Mouse (Mus musculus) neural tube, embryonic 12.5 days (tissue): ENCODE measurements around the gene Dcaf7. TPM values are rescaled to one million over a fixed set of nuclear protein-coding genes. Genes with fewer than 3 reads are reported as not detected.

Experiments used
- ATAC-seq: fragments of 200-750 bp; cut with Nextera tagmentation; 2 replicates; pipeline ENCODE4 v1.8.0; 2017; ENCODE audit warnings: low read depth, mild to moderate bottlenecking, moderate TSS enrichment, moderate library complexity; ENCODE audit not compliant: low FRiP score
- H3K27ac ChIP-seq: fragments of 300-500 bp; sonication (generic); 2 replicates; pipeline ENCODE4 v1.5.1; 2016
- H3K27me3 ChIP-seq: fragments of 300-500 bp; sonication (generic); replicated peaks from 2 replicates; pipeline ENCODE4 v1.6.1; 2016; ENCODE audit warnings: mild to moderate bottlenecking
- H3K36me3 ChIP-seq: fragments of 300-500 bp; sonication (generic); 2 replicates; pipeline ENCODE4 v1.6.1; 2016; ENCODE audit warnings: mild to moderate bottlenecking
- H3K4me1 ChIP-seq: fragments of 300-500 bp; sonication (generic); 2 replicates; pipeline ENCODE4 v1.6.1; 2016
- H3K4me2 ChIP-seq: fragments of 300-500 bp; sonication (generic); replicated peaks from 2 replicates; pipeline ENCODE4 v1.6.1; 2016; ENCODE audit warnings: mild to moderate bottlenecking
- H3K4me3 ChIP-seq: fragments of 300-500 bp; sonication (generic); 2 replicates; pipeline ENCODE4 v1.5.1; 2016
- H3K9ac ChIP-seq: fragments of 300-500 bp; sonication (generic); 2 replicates; pipeline ENCODE4 v1.6.1; 2016; ENCODE audit warnings: mild to moderate bottlenecking
- H3K9me3 ChIP-seq: fragments of 300-500 bp; sonication (generic); 2 replicates; pipeline ENCODE4 v1.6.1; 2016; ENCODE audit warnings: mild to moderate bottlenecking
- WGBS: fragments of 180-500 bp; shearing (Covaris S2); methylation state at CpG from one replicate; pipeline ENCODE4 v1.1.7; 2016; 5-methylcytosine and 5-hydroxymethylcytosine counted together
- polyA plus RNA-seq: library from polyadenylated mRNA; unstranded; fragments of >200 nt; fragmentation: Nextera tagmentation; extraction: Ambion mirVana; gene quantifications from 2 replicates; pipeline ENCODE4 v1.2.1, GENCODE M21; 2016

The Dcaf7 gene
- polyA plus RNA-seq, 1 experiment from 2014 or later = 118 TPM

DNA sequence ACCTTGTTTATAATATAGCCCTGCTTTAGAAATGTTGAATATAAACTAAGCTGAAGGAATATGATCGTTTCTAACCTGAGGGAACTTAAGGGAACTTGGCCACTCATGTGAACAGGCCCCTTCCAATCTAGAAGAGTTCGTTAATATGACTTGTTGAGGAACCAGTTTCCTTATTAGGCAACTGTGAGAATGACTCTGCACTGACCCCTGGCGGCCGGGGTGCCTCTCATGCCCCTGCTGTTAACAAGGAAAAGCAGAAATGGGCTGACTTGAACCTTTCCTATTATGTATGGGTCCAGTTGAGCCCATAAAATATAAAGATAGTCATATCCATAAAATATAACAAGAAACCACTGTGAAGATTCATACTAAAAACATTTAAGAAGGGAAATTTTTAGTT is 39.6 kb downstream of the Dcaf7 start:
- H3K4me1 ChIP-seq = no peaks in the 10 kb centered on the region
- no peak overlapping the region for H3K9ac ChIP-seq
- no peak overlapping the region for H3K27ac ChIP-seq
- peaks cover 17% of the 10 kb centered on the region; the same call in 1 of the 2 replicates for H3K36me3 ChIP-seq
- 8% methylated on average over 4 of the region's 4 CpGs for WGBS
- no peaks in the 10 kb centered on the region for H3K27me3 ChIP-seq
- H3K9me3 ChIP-seq = no peaks in the 10 kb centered on the region
- no peak for ATAC-seq
- no peak overlapping the region for H3K4me3 ChIP-seq
- no peak overlapping the region for H3K4me2 ChIP-seq

DNA sequence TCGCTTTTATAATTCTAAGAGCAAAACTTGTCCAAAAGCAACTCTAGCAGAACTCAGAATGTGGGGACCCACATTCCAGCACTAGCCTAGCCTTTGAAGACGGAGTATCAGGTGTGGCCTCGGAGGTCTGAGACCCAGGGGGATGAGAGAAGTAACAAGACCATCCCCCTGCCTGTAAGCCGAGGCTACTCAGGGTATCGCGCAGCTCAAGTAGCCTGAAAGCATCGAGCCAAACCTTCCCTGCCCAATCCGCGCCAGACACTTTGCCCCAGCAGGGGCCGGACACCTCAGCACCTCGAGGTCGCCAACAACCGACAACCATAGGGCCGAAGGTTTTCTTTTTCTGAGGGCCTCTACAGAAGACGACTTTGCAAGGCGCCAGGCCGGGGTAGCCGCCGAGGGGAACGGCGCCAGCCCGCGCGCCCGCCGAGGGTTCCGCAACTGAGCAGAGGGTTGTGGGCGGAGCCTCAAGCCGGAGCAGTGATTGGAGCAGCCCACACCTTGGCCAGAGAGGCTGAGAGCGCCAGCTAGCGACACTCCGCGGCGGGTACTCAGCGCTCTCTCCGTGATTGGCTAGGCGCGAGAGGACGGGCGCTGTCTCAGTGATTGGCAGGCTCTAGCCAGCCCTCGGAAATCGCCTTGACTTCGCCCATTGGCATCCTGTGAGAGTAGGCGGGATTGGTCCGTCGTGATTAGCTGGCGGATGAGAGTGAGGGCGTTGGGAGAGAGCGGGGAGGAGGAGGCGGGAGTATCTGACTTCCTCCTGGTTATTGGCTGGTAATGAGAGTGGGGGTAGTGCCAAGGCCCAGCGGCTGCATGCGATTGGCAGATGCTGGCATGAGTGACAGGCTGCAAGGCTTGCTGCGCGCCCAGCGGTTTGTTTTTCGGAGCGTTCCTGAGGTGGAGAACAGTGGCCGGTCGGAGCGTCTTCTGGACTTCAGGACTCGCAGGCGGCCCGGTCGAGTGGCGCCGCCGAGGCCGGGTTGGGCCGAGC is 47.3 kb downstream of the Dcaf7 start, which contains the start of gene Map3k3:
Map3k3 (plus strand) TSS at position 906 of the 994 bp plus-strand sequence.
- Histone ChIP-seq H3K27me3 (no peaks in the 10 kb centered on the region), H3K4me3 (peak within 1 kb of the TSS; percentile 89), H3K4me1 (peaks cover 12% of the 10 kb centered on the region; the same call in 1 of the 2 replicates), H3K4me2 (peak within 1 kb of the TSS; percentile 61), H3K27ac (peak within 1 kb of the TSS; percentile 95), H3K9me3 (no peaks in the 10 kb centered on the region), H3K9ac (peak within 1 kb of the TSS; percentile 91), H3K36me3 (no peaks in the 10 kb centered on the region)
- ATAC-seq = peak; percentile 99
- under 1% methylated on average over 69 of the region's 69 CpGs for WGBS

DNA sequence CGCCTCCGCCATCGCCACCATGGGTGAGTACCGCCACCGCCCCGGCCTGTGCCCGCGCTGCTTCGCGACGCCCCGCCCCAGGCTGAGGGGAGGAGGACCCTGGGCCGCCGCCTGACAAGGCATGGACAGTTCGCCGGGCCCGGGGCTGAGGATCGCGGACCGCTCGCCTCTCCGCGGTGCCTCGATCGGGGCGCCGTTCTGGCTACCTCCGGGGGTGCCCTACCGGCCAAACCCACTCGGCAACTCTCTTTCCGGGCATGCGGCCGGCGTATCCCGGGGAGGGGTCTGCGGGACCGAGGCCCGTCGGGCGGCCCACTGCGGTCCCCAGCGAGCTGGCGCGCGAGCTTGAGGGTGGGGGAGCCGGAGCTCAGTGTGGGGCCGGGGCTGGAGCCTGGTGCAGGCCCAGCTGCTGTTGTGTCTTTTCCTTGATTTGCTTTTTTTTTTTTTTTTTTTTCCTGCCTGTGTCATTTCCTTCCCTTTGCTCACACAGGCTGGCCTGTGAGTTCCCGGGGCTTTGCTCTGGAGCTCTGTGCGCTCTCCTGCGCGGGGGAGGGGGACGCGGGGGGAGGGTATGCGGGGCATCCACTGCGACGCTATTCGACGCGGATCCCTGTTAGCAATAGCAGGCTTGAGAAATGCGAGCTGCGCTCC is 48.4 kb downstream of the Dcaf7 start:
- ATAC-seq = peak; percentile 72
- H3K27me3 ChIP-seq = no peaks in the 10 kb centered on the region
- peak overlapping the region; percentile 91 for H3K9ac ChIP-seq
- peak overlapping the region; percentile 89 for H3K4me3 ChIP-seq
- peaks cover 12% of the 10 kb centered on the region; the same call in 1 of the 2 replicates for H3K4me1 ChIP-seq
- under 1% methylated on average over 59 of the region's 61 CpGs for WGBS
- peak overlapping the region; percentile 95 for H3K27ac ChIP-seq
- peak overlapping the region; percentile 61 for H3K4me2 ChIP-seq
- H3K9me3 ChIP-seq = no peaks in the 10 kb centered on the region
- no peaks in the 10 kb centered on the region for H3K36me3 ChIP-seq

DNA sequence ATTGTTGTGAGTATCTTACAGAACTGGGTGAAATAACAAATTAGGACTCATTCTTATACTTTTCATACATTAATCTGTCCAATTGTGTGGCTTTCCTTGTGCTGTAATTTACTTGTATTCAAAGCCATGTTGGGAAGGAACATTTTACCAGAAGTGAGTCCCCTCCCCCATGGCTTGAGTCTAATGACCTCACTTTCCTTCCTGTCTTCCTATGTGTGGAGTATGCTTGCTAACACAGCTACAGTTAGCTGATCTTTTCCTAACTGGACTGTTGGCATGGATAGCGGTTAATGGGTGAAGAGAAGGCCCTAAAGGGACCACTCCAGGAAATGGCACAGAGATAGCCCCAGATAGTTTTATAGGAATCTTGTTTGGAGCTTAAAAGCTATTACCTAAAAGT is 61.6 kb downstream of the Dcaf7 start:
- ATAC-seq = no peak
- no peak overlapping the region for H3K27ac ChIP-seq
- H3K9ac ChIP-seq = no peak overlapping the region
- H3K27me3 ChIP-seq = no peaks in the 10 kb centered on the region
- WGBS = 94% methylated on average over 1 of the region's 1 CpGs
- no peaks in the 10 kb centered on the region for H3K9me3 ChIP-seq
- no peak overlapping the region for H3K4me2 ChIP-seq
- H3K36me3 ChIP-seq = 0 out of 2 replicates have a peak, but pooled peaks cover 6% of the 10 kb centered on the region
- H3K4me1 ChIP-seq = no peaks in the 10 kb centered on the region
- H3K4me3 ChIP-seq = no peak overlapping the region

DNA sequence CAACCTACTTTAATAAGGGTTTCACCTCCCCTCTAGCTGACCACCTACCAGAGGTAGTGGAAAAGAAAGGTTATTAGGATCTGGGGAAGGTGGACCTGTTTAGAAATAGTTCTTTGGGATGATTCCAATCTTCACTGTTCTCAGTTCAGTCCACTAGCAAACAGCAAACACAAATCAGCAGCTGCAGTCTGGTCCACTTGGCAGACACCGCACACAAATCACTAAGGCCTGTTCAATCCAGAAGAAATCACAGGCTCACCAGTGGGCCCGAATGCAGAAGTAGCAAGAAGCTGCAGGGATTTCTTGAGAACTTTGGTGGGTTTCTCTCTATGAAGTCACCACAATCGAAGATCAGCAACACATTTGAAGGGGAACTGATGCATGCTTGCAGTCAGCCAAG is 66.2 kb downstream of the Dcaf7 start:
- H3K27ac ChIP-seq = no peak overlapping the region
- H3K4me3 ChIP-seq = no peak overlapping the region
- H3K27me3 ChIP-seq = no peaks in the 10 kb centered on the region
- no peak overlapping the region for H3K4me2 ChIP-seq
- 93% methylated on average over 3 of the region's 3 CpGs for WGBS
- H3K9ac ChIP-seq = no peak overlapping the region
- no peaks in the 10 kb centered on the region for H3K4me1 ChIP-seq
- 0 out of 2 replicates have a peak, but pooled peaks cover 6% of the 10 kb centered on the region for H3K36me3 ChIP-seq
- ATAC-seq = no peak
- no peaks in the 10 kb centered on the region for H3K9me3 ChIP-seq

DNA sequence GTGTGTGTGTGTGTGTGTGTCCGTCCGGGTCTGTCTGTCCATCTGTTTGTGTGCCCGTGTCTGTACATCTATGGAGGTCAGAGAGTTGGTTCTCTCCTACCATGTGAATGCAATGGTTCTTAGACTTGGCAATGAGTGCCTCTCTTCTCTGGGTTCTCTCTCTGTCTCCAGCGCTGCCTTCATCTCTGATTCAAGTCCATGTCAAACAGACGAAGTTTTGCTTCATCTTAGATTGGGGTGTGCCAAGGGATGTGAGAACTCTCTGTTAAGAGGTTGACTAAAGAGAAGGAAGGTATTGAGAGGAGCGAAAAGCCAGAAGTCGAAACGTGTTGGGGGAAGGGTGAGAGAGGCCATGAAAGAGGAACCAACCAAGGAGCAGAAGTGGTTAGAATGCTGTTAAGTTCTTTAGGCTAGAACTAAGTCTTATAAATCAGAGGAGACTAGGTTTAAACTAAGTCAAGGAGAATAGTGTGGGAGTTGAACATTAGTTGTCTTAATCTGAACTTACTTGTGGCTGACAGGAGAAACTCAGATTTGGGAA is 69.4 kb downstream of the Dcaf7 start:
- Histone ChIP-seq H3K27ac (no peak overlapping the region), H3K27me3 (no peaks in the 10 kb centered on the region), H3K9ac (no peak overlapping the region), H3K9me3 (no peaks in the 10 kb centered on the region), H3K4me2 (no peak overlapping the region), H3K4me3 (no peak overlapping the region), H3K4me1 (no peaks in the 10 kb centered on the region), H3K36me3 (peaks cover 6% of the 10 kb centered on the region; the same call in 1 of the 2 replicates)
- 89% methylated on average over 8 of the region's 8 CpGs for WGBS
- ATAC-seq = no peak

Other genes with a start within 250 kb of the Dcaf7 start
- gene Cyb561, start 83.5 kb upstream of the Dcaf7 start, polyA plus RNA-seq = 18.9 and 21.8 TPM in 2 replicates
- gene Ace, start 68.9 kb upstream of the Dcaf7 start, polyA plus RNA-seq = 1.0 and 1.1 TPM in 2 replicates
- gene Ace3, start 42.2 kb upstream of the Dcaf7 start, polyA plus RNA-seq = not detected in 2 replicates
- gene Kcnh6, start 28.7 kb upstream of the Dcaf7 start, polyA plus RNA-seq = 5.3 and 7.7 TPM in 2 replicates
- 9.3 and 10.3 TPM in 2 replicates for gene Taco1, start 29.2 kb downstream of the Dcaf7 start, polyA plus RNA-seq
- gene Map3k3, start 47.7 kb downstream of the Dcaf7 start, polyA plus RNA-seq = 24.4 and 25.3 TPM in 2 replicates
- not detected in 2 replicates for gene Gm10840, start 124.0 kb downstream of the Dcaf7 start, polyA plus RNA-seq
- gene Limd2, start 124.0 kb downstream of the Dcaf7 start, polyA plus RNA-seq = 277 and 281 TPM in 2 replicates
- gene Strada, start 165.3 kb downstream of the Dcaf7 start, polyA plus RNA-seq = 37.1 and 38.3 TPM in 2 replicates
- gene Ccdc47, start 179.5 kb downstream of the Dcaf7 start, polyA plus RNA-seq = 89.5 and 90.2 TPM in 2 replicates
- gene Ddx42, start 180.1 kb downstream of the Dcaf7 start, polyA plus RNA-seq = 108 and 113 TPM in 2 replicates
- 52.3 TPM in 2 replicates for gene Ftsj3, start 219.2 kb downstream of the Dcaf7 start, polyA plus RNA-seq
- gene Psmc5, start 219.3 kb downstream of the Dcaf7 start, polyA plus RNA-seq = 358 and 381 TPM in 2 replicates
- 38.4 and 40.7 TPM in 2 replicates for gene Smarcd2, start 236.1 kb downstream of the Dcaf7 start, polyA plus RNA-seq
- 0.10 and 0.19 TPM in 2 replicates for gene Tcam1, start 239.8 kb downstream of the Dcaf7 start, polyA plus RNA-seq